Mouse (Mus musculus): ENCODE data around the gene Tmc6. TPM values are rescaled to one million over a fixed set of nuclear protein-coding genes. Genes with fewer than 3 reads are reported as not detected.
A peak's percentile ranks its signal among the peaks of the same experiment; 100 is the strongest.

Tmc6 gene
- total RNA-seq, 2 experiments from 2014 or later: 39.7 to 172 TPM

- ATAC-seq (replicated peaks; ENCODE audit: low FRiP score, low TSS enrichment, poor library complexity, severe bottlenecking): peak; percentile 53
These were observed 4.3 kb upstream of the Tmc6 start for GRCm38 (mm10) chr11:117786294-117786693.

GRCm38 (mm10) chr11:117783683-117784309, 1.8 kb upstream of the Tmc6 start:
- no peak for ATAC-seq (replicated peaks; ENCODE audit: low FRiP score, low TSS enrichment, poor library complexity, severe bottlenecking)

DNA sequence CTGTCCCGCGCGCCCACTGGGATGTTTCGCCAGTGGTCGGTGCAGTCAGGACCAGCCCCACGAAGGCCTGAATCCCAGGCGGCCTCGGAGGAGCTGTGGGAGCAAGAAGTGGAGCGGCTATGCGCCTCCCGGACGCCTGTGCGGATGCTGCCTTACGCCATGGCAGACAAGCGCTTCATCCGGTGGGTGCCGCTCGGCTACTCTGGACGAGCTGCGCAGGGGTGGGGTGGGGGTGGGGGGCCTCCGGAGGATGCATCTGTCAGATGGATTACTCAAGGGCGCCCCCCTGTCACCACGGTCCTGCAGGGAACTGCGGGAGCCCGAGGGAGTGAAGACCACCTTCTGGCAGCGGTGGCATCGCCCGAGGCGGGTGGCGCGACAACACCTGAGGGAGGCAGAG, 1.1 kb upstream of the Tmc6 start:
- no peak for ATAC-seq (replicated peaks; ENCODE audit: low FRiP score, low TSS enrichment, poor library complexity, severe bottlenecking)

DNA sequence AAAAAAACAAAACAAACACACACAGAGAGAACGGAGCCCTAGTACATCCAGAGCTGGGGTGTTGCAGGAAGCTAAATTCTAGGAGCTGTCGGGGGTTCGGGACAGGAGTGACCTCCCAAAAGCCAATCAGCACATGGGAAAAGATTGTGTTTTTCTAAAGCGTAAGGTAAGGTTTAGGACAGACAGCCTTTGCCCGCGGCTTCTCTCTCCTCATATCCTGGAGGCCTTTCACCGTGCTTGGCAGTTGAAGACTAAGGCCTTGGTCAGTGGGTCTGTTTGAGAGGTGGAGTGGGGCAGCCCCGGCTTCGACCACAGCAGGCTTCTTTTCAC, 672 bp upstream of the Tmc6 start:
- ATAC-seq (replicated peaks; ENCODE audit: low FRiP score, low TSS enrichment, poor library complexity, severe bottlenecking): no peak

GRCm38 (mm10) chr11:117781199-117781821, 688 bp downstream of the Tmc6 start:
- ATAC-seq (replicated peaks; ENCODE audit: low FRiP score, low TSS enrichment, poor library complexity, severe bottlenecking): peak; percentile 0; the same call in 1 of the 2 replicates

- ATAC-seq (replicated peaks; ENCODE audit: low FRiP score, low TSS enrichment, poor library complexity, severe bottlenecking): peak; percentile 73
These were observed 1.4 kb downstream of the Tmc6 start for GRCm38 (mm10) chr11:117780582-117781111.

DNA sequence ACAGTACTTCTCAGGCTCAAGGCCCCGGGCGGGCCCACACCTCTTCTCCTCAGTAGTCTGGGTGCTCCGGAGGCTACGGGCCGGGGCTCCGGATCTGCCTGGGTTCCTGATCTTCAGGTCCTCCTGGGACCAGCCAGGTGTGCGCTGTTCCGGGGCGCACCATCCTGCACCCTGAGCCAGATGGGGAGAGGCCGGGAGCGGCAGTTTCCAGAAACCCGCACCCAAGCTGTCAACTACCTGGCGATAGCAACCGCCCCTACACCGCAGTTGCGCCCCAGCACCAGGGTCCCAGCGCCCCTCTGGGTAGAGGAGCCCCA, 1.8 kb downstream of the Tmc6 start:
- peak; percentile 5 for ATAC-seq (replicated peaks; ENCODE audit: low FRiP score, low TSS enrichment, poor library complexity, severe bottlenecking)

- ATAC-seq (replicated peaks; ENCODE audit: low FRiP score, low TSS enrichment, poor library complexity, severe bottlenecking): peak; percentile 38
These were observed 2.4 kb downstream of the Tmc6 start for GRCm38 (mm10) chr11:117779434-117780198.

- no peak for ATAC-seq (replicated peaks; ENCODE audit: low FRiP score, low TSS enrichment, poor library complexity, severe bottlenecking)
These were observed 3.1 kb downstream of the Tmc6 start for GRCm38 (mm10) chr11:117778851-117779433.

DNA sequence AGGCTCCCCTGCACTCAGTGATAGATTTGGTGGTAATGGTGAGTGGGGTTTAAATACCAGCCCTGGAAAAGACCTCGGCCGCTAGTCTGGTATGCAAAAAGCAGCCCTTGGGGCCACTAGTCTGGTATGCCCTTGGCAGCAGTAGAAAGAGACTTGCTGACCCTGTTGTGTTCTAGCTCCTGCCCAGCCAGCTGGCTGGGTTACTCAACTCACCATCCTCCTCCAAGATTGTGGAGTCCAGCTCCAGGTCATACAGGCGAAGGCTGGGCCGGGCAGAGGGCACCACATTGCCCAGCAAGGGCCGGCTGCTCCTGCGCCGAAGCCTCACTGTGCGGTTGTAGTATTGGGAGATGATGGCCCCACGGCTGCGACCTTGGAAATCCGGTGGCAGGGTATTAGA, 4.0 kb downstream of the Tmc6 start:
- ATAC-seq (replicated peaks; ENCODE audit: low FRiP score, low TSS enrichment, poor library complexity, severe bottlenecking): no peak

- no peak for ATAC-seq (replicated peaks; ENCODE audit: low FRiP score, low TSS enrichment, poor library complexity, severe bottlenecking)
These were observed 4.9 kb downstream of the Tmc6 start for GRCm38 (mm10) chr11:117777111-117777510.

DNA sequence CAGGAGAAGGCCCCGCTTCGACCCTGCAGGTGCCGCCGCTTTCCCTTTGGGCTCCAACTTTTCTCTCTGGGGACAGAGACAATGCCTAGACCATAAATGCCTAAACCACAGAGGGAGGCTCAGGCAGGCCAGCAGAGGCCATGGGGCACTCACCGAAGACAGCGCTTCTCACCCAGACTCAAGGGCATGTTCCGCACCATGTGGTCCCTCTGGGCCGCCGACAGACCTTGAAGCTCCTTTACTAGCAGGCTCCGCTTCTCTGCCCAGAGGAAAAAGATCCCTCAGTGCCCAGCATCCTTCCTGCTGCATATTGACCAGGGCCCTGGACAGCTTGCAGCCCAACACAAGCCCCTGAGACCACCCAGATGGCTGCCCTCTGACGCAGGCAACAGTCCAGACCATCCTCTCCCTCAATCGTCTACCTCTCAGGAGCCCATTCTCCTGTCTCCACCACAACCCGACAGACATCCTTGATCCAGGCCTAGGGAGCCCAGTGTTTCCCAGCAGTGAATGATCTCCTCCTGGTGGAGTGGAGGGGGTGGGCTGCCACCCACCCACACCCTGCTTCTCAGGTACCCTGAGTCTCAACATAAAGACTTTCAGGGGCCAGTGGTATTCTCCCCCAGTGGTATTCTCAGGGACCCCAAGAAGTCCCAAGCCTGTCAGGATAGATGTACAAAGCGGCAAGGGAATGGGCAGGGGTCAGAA, 5.8 kb downstream of the Tmc6 start:
- no peak for ATAC-seq (replicated peaks; ENCODE audit: low FRiP score, low TSS enrichment, poor library complexity, severe bottlenecking)

DNA sequence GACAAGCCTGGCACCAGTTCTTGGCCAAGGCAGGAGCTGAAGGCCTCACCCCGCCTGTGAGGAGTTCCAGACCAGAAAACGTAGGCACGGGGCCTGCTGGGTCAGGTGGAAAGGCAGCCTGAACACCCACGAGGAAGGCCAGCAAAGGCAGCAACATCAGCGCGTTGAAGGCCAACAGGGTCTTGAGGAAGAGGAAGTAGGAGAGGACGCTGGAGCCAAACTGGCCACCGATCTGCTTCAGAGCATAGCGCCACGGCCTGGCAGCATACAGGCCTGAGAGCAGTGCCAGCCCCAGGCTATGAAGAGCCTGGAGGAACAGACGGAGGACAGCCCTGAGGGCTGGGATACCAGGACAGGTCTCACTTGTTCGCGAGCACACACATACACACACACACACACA, 6.5 kb downstream of the Tmc6 start:
- ATAC-seq (replicated peaks; ENCODE audit: low FRiP score, low TSS enrichment, poor library complexity, severe bottlenecking): no peak

- no peak for ATAC-seq (replicated peaks; ENCODE audit: low FRiP score, low TSS enrichment, poor library complexity, severe bottlenecking)
These were observed 7.1 kb downstream of the Tmc6 start for GRCm38 (mm10) chr11:117774925-117775324.

DNA sequence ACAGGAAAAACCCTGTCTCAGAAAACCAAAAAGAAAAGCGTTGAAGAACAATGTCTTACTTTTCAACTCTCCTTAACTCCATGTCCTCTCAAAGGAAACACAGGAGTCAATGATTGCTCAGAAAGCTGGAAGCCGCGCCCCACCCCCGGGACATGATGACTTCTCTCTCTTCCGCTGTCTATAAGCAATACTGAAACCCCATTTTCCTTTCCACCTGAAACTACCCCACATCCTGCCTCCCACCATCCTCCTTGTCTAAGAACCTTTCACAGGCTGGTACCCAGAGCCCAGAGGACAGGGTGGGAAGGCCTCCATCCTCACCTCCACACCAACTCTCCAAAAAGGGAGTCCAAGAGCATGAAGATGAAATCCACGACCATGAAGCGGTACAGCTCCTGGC, 9.6 kb downstream of the Tmc6 start:
- no peak for ATAC-seq (replicated peaks; ENCODE audit: low FRiP score, low TSS enrichment, poor library complexity, severe bottlenecking)

GRCm38 (mm10) chr11:117770407-117770806, 11.6 kb downstream of the Tmc6 start:
- ATAC-seq (replicated peaks; ENCODE audit: low FRiP score, low TSS enrichment, poor library complexity, severe bottlenecking): no peak

- no peak for ATAC-seq (replicated peaks; ENCODE audit: low FRiP score, low TSS enrichment, poor library complexity, severe bottlenecking)
These were observed 12.3 kb downstream of the Tmc6 start for GRCm38 (mm10) chr11:117769683-117770047.

DNA sequence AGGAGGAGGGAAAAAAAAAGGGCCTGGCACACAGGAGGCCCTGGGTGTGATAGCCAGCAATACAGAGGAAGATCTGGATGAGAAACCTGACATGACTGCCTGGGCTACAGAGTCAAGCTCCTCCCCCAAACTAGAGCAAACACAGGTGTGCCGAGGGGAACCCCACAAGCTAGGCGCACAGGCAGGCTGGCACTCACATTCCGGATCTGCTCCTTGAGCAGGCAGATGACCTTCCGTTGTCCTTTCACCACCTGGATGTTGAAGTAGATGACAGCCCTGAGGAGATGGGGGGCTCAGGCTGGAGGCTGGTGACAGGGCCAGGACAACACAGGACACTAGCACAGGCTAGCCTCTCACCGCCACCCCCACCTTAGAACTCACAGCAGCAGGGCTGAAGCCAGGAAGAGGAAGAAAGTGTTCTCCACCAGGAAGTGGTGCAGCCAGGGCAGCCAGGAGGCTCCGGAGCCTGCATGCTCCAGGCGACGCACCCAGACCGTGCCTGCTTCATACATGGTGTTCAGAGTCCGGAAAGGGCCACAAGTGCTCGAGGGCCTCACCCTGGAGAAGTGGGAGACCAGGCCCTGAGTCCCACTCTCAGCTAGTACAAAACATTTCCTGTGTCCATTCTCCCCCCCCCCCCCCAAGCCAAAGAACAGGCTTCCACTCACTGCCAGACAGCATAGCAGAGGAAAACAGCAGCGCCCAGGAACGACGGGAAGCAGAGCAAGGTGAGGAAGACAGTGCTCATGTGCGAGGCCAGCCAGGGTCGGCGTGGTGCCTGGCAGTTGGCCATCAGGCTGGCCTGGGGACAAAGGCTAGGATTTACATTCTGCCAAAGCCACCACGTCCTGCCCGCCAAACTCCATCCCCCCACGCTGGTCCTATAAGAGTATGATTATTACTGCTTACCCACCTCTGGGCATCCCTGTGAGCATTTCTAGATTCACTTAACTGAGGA, 13.0 kb downstream of the Tmc6 start:
- no peak for ATAC-seq (replicated peaks; ENCODE audit: low FRiP score, low TSS enrichment, poor library complexity, severe bottlenecking)

GRCm38 (mm10) chr11:117766275-117766674, 15.7 kb downstream of the Tmc6 start:
- ATAC-seq (replicated peaks; ENCODE audit: low FRiP score, low TSS enrichment, poor library complexity, severe bottlenecking): no peak
